Mouse (Mus musculus): ENCODE measurements at regions not wholly inside any gene's neighbourhood (a gene's known extent, or its start where the extent isn't known, plus 50 kb on each side); places are given as distances from the start of the nearest gene placed in this dataset.

DNA sequence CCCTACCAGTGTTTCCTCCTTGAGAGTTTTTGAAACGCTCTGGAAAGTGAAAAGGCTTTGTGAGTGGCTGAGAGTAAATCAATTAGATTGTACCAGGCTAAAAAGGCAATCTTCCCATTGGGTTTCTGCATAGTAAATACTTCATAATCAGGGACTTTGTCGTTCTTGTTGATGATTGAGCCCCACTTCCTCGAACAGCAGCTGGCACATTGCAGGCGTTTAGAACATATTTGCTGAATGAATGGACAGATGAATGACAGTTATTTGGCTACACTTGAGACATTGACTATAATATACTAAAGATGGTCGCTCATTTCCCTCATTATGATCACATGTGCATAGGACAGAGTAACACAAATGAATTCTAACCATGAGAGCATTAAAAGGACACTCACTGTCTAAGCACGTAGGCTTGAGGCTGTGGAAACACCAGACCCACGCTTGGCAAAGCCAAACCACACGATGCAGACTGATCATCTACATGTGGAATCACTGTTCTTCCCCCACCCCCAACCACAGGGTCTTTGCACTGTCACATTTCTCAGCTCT is 90.7 kb upstream of the Tyw5 start:
- no peaks in the 10 kb centered on the region for H3K36me3 ChIP-seq (ENCODE audit: control insufficient read depth, insufficient read depth, low read length)
- H3K4me2 ChIP-seq (ENCODE audit: low read depth, low read length): no peak overlapping the region
- H3K9ac ChIP-seq (replicated peaks; ENCODE audit: low read depth, low read length): no peak overlapping the region
- no peak; the same call in 1 of the 2 replicates for ATAC-seq (ENCODE audit: low read depth)
- WGBS: 72% methylated on average over 8 of the region's 8 CpGs
- no peaks in the 10 kb centered on the region for H3K27me3 ChIP-seq (ENCODE audit: control insufficient read depth, insufficient read depth, low read length)
- H3K4me1 ChIP-seq (ENCODE audit: control insufficient read depth, insufficient read depth, low read length): no peaks in the 10 kb centered on the region
- H3K9me3 ChIP-seq (ENCODE audit: control insufficient read depth, low read length): no peaks in the 10 kb centered on the region
- H3K27ac ChIP-seq (ENCODE audit: low read depth, low read length): no peak overlapping the region
- H3K4me3 ChIP-seq (ENCODE audit: low read depth, low read length): no peak overlapping the region

- 83% methylated on average over 8 of the region's 9 CpGs for WGBS
- H3K27ac ChIP-seq (ENCODE audit: low read depth, low read length): no peak overlapping the region
- no peaks in the 10 kb centered on the region for H3K9me3 ChIP-seq (ENCODE audit: control insufficient read depth, low read length)
- no peaks in the 10 kb centered on the region for H3K4me1 ChIP-seq (ENCODE audit: control insufficient read depth, insufficient read depth, low read length)
- no peak overlapping the region for H3K4me3 ChIP-seq (ENCODE audit: low read depth, low read length)
- no peaks in the 10 kb centered on the region for H3K27me3 ChIP-seq (ENCODE audit: control insufficient read depth, insufficient read depth, low read length)
- no peak for ATAC-seq (ENCODE audit: low read depth)
- H3K9ac ChIP-seq (replicated peaks; ENCODE audit: low read depth, low read length): no peak overlapping the region
- H3K36me3 ChIP-seq (ENCODE audit: control insufficient read depth, insufficient read depth, low read length): no peaks in the 10 kb centered on the region
- no peak overlapping the region for H3K4me2 ChIP-seq (ENCODE audit: low read depth, low read length)
Observed at GRCm38 (mm10) chr1:57510359-57511120, 103.6 kb upstream of the Tyw5 start.

DNA sequence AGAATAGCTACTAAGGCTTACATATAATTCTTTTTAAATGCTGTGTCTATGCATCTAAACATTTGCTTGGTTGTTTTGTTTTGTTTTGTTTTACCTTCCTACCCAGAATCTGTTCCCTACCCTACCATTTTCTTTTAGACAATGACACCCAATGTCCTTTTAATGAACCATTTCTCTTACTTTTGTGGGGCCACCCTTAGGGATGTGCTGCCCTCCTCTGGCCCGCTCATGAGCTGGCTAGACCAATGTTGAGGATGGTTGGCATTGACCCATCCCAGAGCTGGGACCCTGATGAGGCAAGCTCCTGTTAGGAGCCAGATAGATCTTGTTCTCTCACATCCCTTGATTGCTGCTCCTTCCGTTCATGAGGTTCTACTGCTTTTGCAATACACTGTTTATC is 105.0 kb upstream of the Tyw5 start:
- WGBS: 93% methylated on average over 2 of the region's 2 CpGs
- Histone ChIP-seq H3K4me2 (ENCODE audit: low read depth, low read length) (no peak overlapping the region), H3K9ac (replicated peaks; ENCODE audit: low read depth, low read length) (no peak overlapping the region), H3K27ac (ENCODE audit: low read depth, low read length) (no peak overlapping the region), H3K4me1 (ENCODE audit: control insufficient read depth, insufficient read depth, low read length) (no peaks in the 10 kb centered on the region), H3K4me3 (ENCODE audit: low read depth, low read length) (no peak overlapping the region), H3K27me3 (ENCODE audit: control insufficient read depth, insufficient read depth, low read length) (no peaks in the 10 kb centered on the region), H3K36me3 (ENCODE audit: control insufficient read depth, insufficient read depth, low read length) (no peaks in the 10 kb centered on the region), H3K9me3 (ENCODE audit: control insufficient read depth, low read length) (no peaks in the 10 kb centered on the region)
- no peak for ATAC-seq (ENCODE audit: low read depth)

- Histone ChIP-seq H3K4me2 (ENCODE audit: low read depth, low read length) (no peak overlapping the region), H3K4me1 (ENCODE audit: control insufficient read depth, insufficient read depth, low read length) (no peaks in the 10 kb centered on the region), H3K4me3 (ENCODE audit: low read depth, low read length) (no peak overlapping the region), H3K36me3 (ENCODE audit: control insufficient read depth, insufficient read depth, low read length) (no peaks in the 10 kb centered on the region), H3K9ac (replicated peaks; ENCODE audit: low read depth, low read length) (no peak overlapping the region), H3K27me3 (ENCODE audit: control insufficient read depth, insufficient read depth, low read length) (no peaks in the 10 kb centered on the region), H3K27ac (ENCODE audit: low read depth, low read length) (no peak overlapping the region), H3K9me3 (ENCODE audit: control insufficient read depth, low read length) (no peaks in the 10 kb centered on the region)
- ATAC-seq (ENCODE audit: low read depth): no peak
- WGBS: 79% methylated on average over 3 of the region's 3 CpGs
Observed at GRCm38 (mm10) chr1:57512516-57512915, 105.6 kb upstream of the Tyw5 start.

GRCm38 (mm10) chr1:57525965-57526364 is 119.1 kb upstream of the Tyw5 start:
- no peaks in the 10 kb centered on the region for H3K27me3 ChIP-seq (ENCODE audit: control insufficient read depth, insufficient read depth, low read length)
- 76% methylated on average over 4 of the region's 4 CpGs for WGBS
- H3K9ac ChIP-seq (replicated peaks; ENCODE audit: low read depth, low read length): no peak overlapping the region

GRCm38 (mm10) chr1:57528703-57529102 is 121.8 kb upstream of the Tyw5 start:
- peak; percentile 81 for ATAC-seq (ENCODE audit: low read depth)
- no peaks in the 10 kb centered on the region for H3K36me3 ChIP-seq (ENCODE audit: control insufficient read depth, insufficient read depth, low read length)
- no peak overlapping the region for H3K9ac ChIP-seq (replicated peaks; ENCODE audit: low read depth, low read length)

More at GRCm38 (mm10) chr1:57525965-57526364, 119.1 kb upstream of the Tyw5 start:
- Histone ChIP-seq H3K4me1 (ENCODE audit: control insufficient read depth, insufficient read depth, low read length) (no peaks in the 10 kb centered on the region), H3K9me3 (ENCODE audit: control insufficient read depth, low read length) (no peaks in the 10 kb centered on the region), H3K27ac (ENCODE audit: low read depth, low read length) (no peak overlapping the region), H3K4me3 (ENCODE audit: low read depth, low read length) (no peak overlapping the region), H3K36me3 (ENCODE audit: control insufficient read depth, insufficient read depth, low read length) (no peaks in the 10 kb centered on the region), H3K4me2 (ENCODE audit: low read depth, low read length) (no peak overlapping the region)
- no peak for ATAC-seq (ENCODE audit: low read depth)

GRCm38 (mm10) chr1:57529320-57529719 is 122.4 kb upstream of the Tyw5 start:
- no peak for ATAC-seq (ENCODE audit: low read depth)
- Histone ChIP-seq H3K9ac (replicated peaks; ENCODE audit: low read depth, low read length) (no peak overlapping the region), H3K4me1 (ENCODE audit: control insufficient read depth, insufficient read depth, low read length) (no peaks in the 10 kb centered on the region), H3K4me2 (ENCODE audit: low read depth, low read length) (no peak overlapping the region), H3K27me3 (ENCODE audit: control insufficient read depth, insufficient read depth, low read length) (no peaks in the 10 kb centered on the region), H3K4me3 (ENCODE audit: low read depth, low read length) (no peak overlapping the region), H3K36me3 (ENCODE audit: control insufficient read depth, insufficient read depth, low read length) (no peaks in the 10 kb centered on the region), H3K27ac (ENCODE audit: low read depth, low read length) (no peak overlapping the region), H3K9me3 (ENCODE audit: control insufficient read depth, low read length) (no peaks in the 10 kb centered on the region)
- WGBS: 75% methylated on average over 2 of the region's 2 CpGs

More at GRCm38 (mm10) chr1:57528703-57529102, 121.8 kb upstream of the Tyw5 start:
- Histone ChIP-seq H3K4me3 (ENCODE audit: low read depth, low read length) (no peak overlapping the region), H3K9me3 (ENCODE audit: control insufficient read depth, low read length) (no peaks in the 10 kb centered on the region), H3K4me2 (ENCODE audit: low read depth, low read length) (no peak overlapping the region), H3K4me1 (ENCODE audit: control insufficient read depth, insufficient read depth, low read length) (no peaks in the 10 kb centered on the region), H3K27me3 (ENCODE audit: control insufficient read depth, insufficient read depth, low read length) (no peaks in the 10 kb centered on the region), H3K27ac (ENCODE audit: low read depth, low read length) (no peak overlapping the region)
- 29% methylated on average over 3 of the region's 3 CpGs for WGBS

DNA sequence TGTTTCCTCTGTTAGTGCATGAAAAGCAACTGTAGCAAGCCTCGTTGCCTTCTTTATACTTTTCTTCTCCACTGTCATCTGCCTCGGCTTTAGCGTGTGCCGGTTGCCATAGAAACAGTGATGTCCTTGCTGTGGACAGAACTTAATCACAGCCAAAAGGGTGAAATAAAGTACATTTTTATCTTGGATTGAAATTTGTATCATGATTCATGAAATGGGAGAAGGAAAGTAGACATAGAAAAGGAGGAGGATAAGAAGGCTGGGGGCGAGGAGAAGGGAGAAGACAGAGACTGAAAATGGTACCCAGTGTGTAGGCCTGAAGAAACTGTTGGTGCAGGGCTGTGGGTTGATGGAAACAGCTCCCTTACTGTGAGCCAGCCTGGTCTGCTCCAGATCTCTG is 130.5 kb upstream of the Tyw5 start:
- Histone ChIP-seq H3K36me3 (ENCODE audit: control insufficient read depth, insufficient read depth, low read length) (no peaks in the 10 kb centered on the region), H3K4me1 (ENCODE audit: control insufficient read depth, insufficient read depth, low read length) (no peaks in the 10 kb centered on the region), H3K4me2 (ENCODE audit: low read depth, low read length) (no peak overlapping the region), H3K27me3 (ENCODE audit: control insufficient read depth, insufficient read depth, low read length) (no peaks in the 10 kb centered on the region), H3K4me3 (ENCODE audit: low read depth, low read length) (no peak overlapping the region), H3K9ac (replicated peaks; ENCODE audit: low read depth, low read length) (no peak overlapping the region), H3K27ac (ENCODE audit: low read depth, low read length) (no peak overlapping the region), H3K9me3 (ENCODE audit: control insufficient read depth, low read length) (no peaks in the 10 kb centered on the region)
- no peak for ATAC-seq (ENCODE audit: low read depth)
- 47% methylated on average over 5 of the region's 5 CpGs for WGBS

DNA sequence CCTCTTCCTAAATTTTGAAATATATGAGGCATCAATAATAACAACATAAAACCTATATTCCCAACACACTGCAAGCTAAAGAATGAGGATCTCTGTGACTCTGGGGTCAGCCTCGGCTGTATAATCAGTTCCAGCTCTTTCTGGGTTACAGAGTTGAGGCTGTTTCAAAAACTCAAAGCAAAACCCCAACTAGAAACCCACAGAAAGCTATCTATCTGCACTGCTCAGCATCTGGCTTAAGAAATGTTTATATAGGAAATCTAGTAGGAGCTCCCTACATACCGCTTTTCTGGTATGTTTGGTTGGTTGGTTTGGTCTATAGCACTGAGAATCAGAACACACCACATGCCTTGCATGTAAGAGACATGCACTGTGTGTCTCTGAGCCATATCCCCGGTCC is 137.8 kb upstream of the Tyw5 start:
- H3K27me3 ChIP-seq (ENCODE audit: control insufficient read depth, insufficient read depth, low read length): no peaks in the 10 kb centered on the region
- no peak overlapping the region for H3K27ac ChIP-seq (ENCODE audit: low read depth, low read length)
- no peaks in the 10 kb centered on the region for H3K36me3 ChIP-seq (ENCODE audit: control insufficient read depth, insufficient read depth, low read length)
- 76% methylated on average over 3 of the region's 3 CpGs for WGBS
- no peak for ATAC-seq (ENCODE audit: low read depth)
- no peak overlapping the region for H3K4me2 ChIP-seq (ENCODE audit: low read depth, low read length)
- H3K9ac ChIP-seq (replicated peaks; ENCODE audit: low read depth, low read length): no peak overlapping the region
- H3K4me3 ChIP-seq (ENCODE audit: low read depth, low read length): no peak overlapping the region
- no peaks in the 10 kb centered on the region for H3K4me1 ChIP-seq (ENCODE audit: control insufficient read depth, insufficient read depth, low read length)
- H3K9me3 ChIP-seq (ENCODE audit: control insufficient read depth, low read length): no peaks in the 10 kb centered on the region
